Mouse (Mus musculus): ENCODE measurements around the gene Olfr665.
"Not testable (repeated sequence)": the region's sequence is repeated elsewhere in the genome, so short reads cannot be mapped to it uniquely, and the experiment has no call there.

The Olfr665 gene

DNA sequence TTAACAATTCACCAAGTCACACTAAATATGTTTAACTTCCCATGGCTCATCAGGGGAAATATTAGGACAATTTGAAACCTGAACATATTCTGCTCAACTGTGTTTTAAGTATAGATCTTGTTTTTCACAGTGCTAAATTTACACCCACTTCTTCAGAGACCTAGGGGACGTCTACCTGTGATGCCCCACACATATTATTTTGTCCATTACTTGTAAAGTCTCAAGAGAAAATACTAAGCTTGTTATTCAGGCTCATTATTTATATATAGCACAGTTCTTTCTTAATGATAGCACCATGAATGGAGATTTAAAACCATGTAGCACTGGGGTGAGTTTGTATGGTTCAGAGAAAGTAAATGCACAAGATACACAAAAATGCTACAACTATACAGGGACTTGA lies at the start of gene Olfr665:
TSS of gene Olfr665 (plus strand) at position 301 of the 400 bp plus-strand sequence.
- DNase-seq: no peak

DNA sequence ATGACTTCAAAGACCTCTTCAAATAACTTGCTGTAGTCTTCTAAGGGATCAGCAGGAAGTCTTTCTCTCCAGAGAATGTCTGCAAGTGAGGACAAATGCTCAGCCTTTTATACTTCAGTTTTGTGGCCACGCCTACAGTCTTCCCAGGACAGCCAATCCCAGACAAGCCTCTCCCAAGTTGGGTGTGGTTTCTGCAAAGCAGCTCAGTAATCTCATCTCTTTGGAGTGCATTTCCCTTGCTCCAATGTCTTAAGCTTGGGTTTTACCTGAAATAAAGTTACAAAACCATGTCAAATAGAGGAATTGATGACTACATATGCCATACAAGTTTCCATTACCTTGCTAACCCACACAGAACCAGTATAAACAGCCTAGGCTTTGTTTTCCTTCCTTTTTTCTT lies 35.3 kb upstream of the Olfr665 start, which contains the start of gene Usp17lb:
TSS of gene Usp17lb (minus strand) at position 101 of the 400 bp plus-strand sequence.
- DNase-seq: no peak

DNA sequence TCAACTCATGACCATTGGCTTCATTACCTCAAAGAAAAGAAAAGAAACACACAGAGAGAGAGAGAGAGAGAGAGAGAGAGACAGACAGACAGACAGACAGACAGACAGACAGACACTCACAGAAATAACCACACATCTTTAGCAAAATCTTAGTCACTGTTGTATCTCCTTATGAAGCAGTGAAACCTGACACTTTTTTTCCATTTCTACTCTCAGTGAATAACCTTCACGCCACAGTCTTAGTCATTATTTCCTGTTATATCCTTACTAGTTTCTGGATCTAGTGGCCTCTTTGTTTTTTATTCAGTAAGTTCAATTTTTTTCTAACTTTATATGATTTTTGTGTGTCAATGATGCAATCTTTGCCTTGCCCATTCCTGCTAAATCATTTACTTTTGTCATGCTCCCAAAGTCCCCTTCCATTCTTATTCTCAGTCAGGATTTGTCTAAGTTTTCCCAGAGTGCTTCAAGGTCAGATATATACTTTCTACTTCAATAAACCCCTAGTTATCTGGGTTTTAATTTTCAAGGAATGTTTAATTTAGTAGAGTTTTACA lies 34.0 kb upstream of the Olfr665 start:
- DNase-seq: no peak

DNA sequence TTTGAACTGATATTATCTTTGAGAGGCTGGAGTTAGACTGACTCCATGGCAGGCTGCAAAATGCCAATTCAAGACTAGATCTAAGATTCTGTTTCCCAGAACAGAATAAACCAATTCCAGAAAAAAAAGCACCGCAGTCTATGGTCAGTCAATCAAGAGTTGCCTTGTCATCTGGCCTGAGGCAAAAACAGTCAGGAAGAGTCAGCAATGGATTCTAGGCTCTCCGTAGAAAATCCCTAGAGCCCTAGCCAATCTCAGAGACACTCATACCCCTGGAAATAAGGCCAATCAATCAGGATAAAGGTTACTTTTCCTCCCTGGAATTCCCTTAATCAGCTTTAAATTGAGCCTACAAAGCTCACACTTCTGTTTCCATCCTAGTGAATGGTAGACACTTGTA lies 26.3 kb upstream of the Olfr665 start:
- DNase-seq: not testable (repeated sequence)

DNA sequence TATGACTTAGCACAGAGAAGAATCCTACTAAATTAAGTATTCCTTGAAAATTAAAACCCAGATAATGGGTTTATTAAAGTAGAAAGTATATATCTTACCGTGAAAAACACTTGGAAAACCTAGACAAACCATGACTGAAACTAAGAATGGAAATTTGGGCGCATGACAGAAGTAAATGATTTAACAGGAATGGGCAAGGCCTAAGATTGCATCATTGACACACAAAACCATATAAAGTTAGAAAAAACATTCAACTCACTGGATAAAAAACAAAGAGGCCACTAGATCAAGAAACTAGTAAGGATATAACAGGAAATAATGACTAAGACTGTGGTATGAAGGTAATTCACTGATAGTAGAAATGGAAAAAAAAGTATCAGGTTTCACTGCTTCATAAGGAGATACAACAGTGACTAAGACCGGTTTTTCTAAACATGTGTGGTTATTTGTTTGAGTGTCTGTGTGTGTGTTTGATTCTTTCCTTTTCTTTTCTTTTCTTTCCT lies 22.5 kb upstream of the Olfr665 start:
- DNase-seq: no peak

DNA sequence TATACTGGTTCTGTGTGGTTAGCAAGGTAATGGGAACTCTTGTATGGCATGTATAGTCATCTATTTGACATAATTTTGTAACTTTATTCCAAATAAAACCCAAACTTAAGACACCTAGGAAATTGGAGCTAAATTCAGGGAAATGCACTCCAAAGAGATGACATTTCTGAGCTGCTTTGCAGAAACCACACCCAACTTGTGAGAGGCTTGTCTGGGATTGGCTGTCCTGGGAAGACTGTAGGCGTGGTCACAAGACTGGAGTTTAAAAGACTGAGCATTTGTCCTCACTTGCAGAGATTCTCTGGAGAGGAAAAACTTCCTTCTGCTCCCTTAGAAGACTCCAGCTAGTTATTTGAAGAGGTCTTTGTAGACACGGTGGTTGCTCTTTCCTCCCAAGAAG lies 21.1 kb upstream of the Olfr665 start, which contains the start of gene Usp17la:
TSS of gene Usp17la (plus strand) at position 301 of the 400 bp plus-strand sequence.
- not testable (repeated sequence) for DNase-seq

DNA sequence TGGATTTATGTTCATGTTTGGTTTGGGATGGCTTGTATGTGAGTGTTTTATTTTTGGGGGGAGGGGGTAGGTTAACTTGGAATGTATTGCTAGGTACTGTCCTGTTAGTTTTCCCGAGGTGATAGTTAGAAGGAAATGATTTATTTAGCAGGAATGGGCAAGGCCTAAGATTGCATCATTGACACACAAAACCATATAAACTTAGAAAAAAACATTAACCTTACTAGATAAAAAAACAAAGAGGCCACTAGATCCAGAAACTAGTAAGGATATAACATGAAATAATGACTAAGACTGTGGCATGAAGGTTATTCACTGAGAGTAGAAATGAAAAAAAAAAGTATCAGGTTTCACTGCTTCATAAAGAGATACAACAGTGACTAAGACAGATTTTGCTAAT lies 20.1 kb upstream of the Olfr665 start:
- DNase-seq: no peak

DNA sequence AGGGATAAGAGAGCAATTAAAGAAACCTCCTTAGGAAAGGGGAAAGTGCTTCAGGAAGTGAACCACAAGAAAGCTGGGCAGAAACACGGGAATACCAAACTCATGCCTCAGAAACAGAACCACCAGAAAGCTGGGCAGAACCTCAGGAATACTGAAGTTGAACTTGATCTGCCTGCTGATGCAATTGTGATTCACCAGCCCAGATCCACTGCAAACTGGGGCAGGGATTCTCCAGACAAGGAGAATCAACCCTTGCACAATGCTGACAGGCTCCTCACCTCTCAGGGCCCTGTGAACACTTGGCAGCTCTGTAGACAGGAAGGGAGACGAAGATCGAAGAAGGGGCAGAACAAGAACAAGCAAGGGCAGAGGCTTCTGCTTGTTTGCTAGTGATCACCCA lies 16.4 kb upstream of the Olfr665 start:
- DNase-seq: no peak

DNA sequence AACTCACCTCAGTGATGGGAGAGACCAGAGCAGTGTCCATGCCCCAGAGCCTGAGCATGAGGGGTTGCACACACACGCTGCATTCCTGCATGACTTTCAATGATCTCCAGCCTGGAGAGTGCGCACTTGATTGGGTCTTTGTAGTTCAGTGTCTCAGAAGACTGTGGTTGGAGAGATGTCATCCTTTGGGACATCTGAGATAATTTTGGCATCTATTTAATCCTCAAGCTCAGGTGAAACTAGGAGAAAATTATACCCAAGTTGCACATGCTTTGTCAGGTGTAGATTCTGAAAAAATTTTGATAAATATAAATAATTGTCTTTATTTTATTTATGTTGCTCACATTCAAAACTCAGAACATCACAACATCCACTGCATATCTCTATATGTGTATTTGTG lies 18.0 kb downstream of the Olfr665 start, which contains the start of gene Olfr666:
TSS of gene Olfr666 (minus strand) at position 101 of the 400 bp plus-strand sequence.
- DNase-seq: no peak

DNA sequence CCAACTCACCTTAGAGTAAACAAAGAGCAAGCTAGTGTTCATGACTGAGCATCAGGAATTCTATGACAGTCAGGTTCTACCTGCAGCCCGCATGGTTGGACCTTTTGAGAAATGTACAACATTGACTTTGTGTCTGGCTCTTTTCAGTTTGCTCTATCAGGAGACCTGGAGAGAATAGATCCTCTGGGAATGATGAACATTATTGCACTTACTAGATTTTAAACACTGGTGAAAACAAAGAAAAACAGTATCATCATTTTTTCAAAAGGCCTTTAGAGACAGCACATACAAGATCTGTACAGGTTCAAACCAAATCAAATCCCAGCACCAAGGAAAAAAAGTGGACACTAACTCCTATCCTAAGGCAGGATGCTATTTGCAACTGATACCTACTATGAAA lies 43.6 kb downstream of the Olfr665 start, which contains the start of gene Olfr667:
TSS of gene Olfr667 (minus strand) at position 101 of the 400 bp plus-strand sequence.
- no peak for DNase-seq

DNA sequence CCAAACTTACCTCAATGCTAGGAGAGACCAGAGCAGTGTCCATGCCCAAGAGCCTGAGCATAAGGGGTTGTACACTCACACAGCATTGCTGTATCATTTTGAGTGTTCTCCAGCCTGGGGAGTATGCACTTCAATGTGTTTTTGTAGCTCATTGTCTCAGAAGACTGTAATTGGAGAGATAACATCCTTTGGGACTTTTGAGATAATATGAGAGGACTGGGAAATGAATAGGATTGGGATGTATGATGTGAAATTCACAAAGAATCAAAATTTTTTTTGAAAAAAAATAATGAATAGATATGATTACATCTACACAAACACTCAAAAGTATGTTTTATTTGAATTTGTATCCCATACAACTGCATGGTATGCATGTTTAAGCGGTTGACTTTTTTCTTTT lies 50.1 kb downstream of the Olfr665 start, which contains the start of gene Olfr668:
TSS of gene Olfr668 (minus strand) at position 101 of the 400 bp plus-strand sequence.
- no peak for DNase-seq
